In genomic region chr7:35650716-35651410, GRCm38 (mm10) we compare ENCODE assay signal across 7 mouse cellular contexts. TPM values are rescaled to one million over a fixed set of nuclear protein-coding genes. Genes with fewer than 3 reads are reported as not detected.
DNase-seq lines count a peak whose midpoint lies in the region; ATAC-seq and TF ChIP-seq lines count a peak whose summit lies in the region.

No protein-coding gene starts in this region.

- H3K27me3 ChIP-seq in kidney, postnatal 0 days (ENCODE audit: insufficient read depth, low read length) = no peaks in the 10 kb centered on the region

- no peaks in the 10 kb centered on the region for H3K9me3 ChIP-seq in kidney, postnatal 0 days (replicated peaks; ENCODE audit: low read length)

- WGBS in kidney, postnatal 0 days = 76% methylated on average over 11 of the region's 11 CpGs

- intact Hi-C loops in left cerebral cortex, postnatal 36 days (cut with DNase I) = loop anchor here (5.0 kb wide), 1 partner anchor 1706 kb away; no protein-coding TSS in a partner anchor

- no peak for ATAC-seq in kidney, postnatal 0 days (replicated peaks; ENCODE audit: low FRiP score, low read depth)
- ATAC-seq in monocyte, adult 5-6 weeks (replicated peaks; ENCODE audit: insufficient number of reproducible peaks, low FRiP score, low TSS enrichment, poor library complexity, severe bottlenecking) = no peak

- no peak for DNase-seq in kidney, postnatal 0 days (ENCODE audit: low spot score)
- no peak for DNase-seq in kidney, adult 18-20 months
- DNase-seq in Muller cell, postnatal 12 days (ENCODE audit: inconsistent ontology term) = peak; percentile 29
- peak; percentile 36 to 71 for DNase-seq in frontal cortex, postnatal 36 days (ENCODE audit: low spot score in 2 of 2)
- peak; percentile 29 to 39 for DNase-seq in left cerebral cortex, postnatal 36 days (ENCODE audit: low spot score in 2 of 2)
- no peak for DNase-seq in adrenal gland, postnatal 14 days

- no peak overlapping the region for H3K4me2 ChIP-seq in kidney, postnatal 0 days (ENCODE audit: low read length)

- no peak overlapping the region for H3K4me3 ChIP-seq in kidney, postnatal 0 days (replicated peaks; ENCODE audit: low read depth, low read length)

- no peaks in the 10 kb centered on the region for H3K4me1 ChIP-seq in kidney, postnatal 0 days (replicated peaks; ENCODE audit: insufficient read depth, low read length)

- H3K9ac ChIP-seq in kidney, postnatal 0 days (ENCODE audit: low read depth, low read length) = no peak overlapping the region

- no peaks in the 10 kb centered on the region for H3K36me3 ChIP-seq in kidney, postnatal 0 days (ENCODE audit: insufficient read depth, low read length)

- TF ChIP-seq CTCF in kidney, postnatal 0 days (IDR thresholded peaks at IDR 0.05; ENCODE audit: low read depth) = peak; percentile 48; the same call in 1 of the 2 replicates

- no peak overlapping the region for H3K27ac ChIP-seq in kidney, postnatal 0 days

RNA-seq across cellular contexts. Expression of gene Pdcd5, which starts 3.5 kb away (rescaled TPM):
- polyA plus RNA-seq in kidney, postnatal 0 days (2015; fragmentation: Nextera tagmentation; extraction: Ambion mirVana) = 213 and 233 TPM in 2 replicates
- 10 to 100 TPM; 69.4 to 71.6 TPM for total RNA-seq in left cerebral cortex, postnatal 36 days (2021)
- 74.9 to 102 TPM (median 79.3 TPM) in 3 replicates for total RNA-seq in monocyte, adult 5-6 weeks (2017)
- 84.8 and 103 TPM in 2 replicates for total RNA-seq in adrenal gland, postnatal 14 days (2021)

Comparison
In these comparisons a context has a peak if more than half of its experiments do, and no peak if none do; other contexts are left out.
1. DNase-seq: peak in Muller cell, postnatal 12 days (single experiment), frontal cortex, postnatal 36 days (2 of 2) and left cerebral cortex, postnatal 36 days (2 of 2); none in kidney, postnatal 0 days (single experiment), kidney, adult 18-20 months (single experiment) and adrenal gland, postnatal 14 days (single experiment).